Mouse (Mus musculus): Measurements from ENCODE around the gene 1110032A03Rik. TPM values are rescaled to one million over a fixed set of nuclear protein-coding genes. Genes with fewer than 3 reads are reported as not detected.

Gene 1110032A03Rik
- 30.0 TPM for polyA plus RNA-seq (2015; fragmentation: Illumina TruSeq; extraction: RNeasy Lipid Tissue Mini Kit (QIAGEN cat#74804); ENCODE audit: insufficient read depth, low replicate concordance)

DNA sequence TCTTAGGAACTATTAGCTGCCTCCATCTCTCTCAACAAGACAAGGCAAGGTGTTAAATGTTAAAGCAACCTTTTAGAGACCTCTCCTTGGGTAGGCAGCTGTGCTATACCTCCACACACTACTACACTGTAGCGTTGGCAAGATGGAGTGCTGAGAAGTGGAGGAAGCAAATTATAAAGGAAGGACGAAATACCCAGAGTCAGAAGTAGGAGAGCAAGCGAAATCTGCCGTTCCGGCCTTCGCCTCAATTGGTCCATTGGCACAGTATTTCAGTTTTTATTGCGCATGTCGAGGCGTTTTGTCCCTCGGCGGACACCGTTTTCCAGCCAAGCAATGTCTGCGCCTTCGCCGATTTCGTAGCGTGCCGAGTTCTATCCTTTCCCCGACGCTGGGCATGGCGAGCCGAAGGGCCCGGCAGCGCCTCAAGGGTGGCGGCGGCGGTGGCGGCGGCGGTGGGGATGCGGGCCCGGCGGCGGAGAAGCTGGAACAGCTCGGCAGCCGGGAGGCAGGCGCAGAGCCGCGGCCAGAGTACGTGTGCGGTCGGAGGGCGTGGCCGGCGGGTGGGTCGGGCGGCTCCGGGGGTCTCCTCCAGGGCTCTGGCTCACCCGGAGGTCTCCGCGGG, at the start of gene 1110032A03Rik, which contains the start of gene Alg9:
1110032A03Rik (minus strand) TSS at position 530 of the 622 bp plus-strand sequence.
Alg9 (plus strand) TSS at position 29 of the 622 bp plus-strand sequence.

DNA sequence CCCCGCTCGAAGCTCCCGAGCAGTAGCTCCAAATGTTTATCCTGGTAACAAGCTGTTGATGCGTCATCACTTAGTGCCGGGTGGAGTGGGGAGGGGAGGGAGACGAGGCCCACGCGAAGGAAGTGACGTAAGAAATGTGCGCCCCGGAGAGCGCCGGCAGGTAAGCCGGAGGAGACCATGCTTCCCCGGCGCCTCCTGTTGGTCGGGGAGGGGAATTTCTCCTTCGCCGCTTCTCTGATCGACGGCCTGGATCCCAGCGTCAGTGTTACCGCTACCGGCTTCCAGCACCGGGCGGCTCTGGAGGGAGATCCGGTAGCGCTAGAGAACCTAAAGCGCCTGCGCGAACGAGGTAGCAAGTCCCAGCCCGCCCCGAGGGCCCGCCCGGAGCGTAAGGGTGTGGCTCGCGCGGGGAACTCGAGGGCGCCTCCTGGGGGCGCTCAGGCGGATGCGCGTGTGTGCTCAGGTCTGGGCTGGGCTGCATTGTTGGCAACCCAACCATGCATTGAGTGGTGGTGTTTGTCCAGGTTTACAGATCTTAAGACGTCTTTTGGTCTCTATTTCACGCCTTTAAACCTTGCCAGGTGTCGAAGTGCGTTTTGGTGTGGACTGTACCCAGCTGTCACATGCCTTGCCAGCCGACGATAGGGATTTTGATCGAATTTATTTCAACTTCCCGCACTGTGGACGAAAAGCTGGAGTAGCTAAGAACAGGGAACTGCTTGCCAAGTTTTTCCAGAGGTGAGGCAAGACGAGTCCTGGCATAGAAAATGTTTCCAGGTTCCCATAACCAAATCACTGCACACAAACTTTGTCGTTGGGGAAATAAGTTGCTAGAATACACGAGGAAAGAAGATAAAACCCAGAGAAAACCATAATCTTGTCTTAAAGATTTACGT, 7.0 kb downstream of the 1110032A03Rik start, which contains the start of gene Fdxacb1:
Fdxacb1 (plus strand) TSS at position 130 of the 896 bp plus-strand sequence.

DNA sequence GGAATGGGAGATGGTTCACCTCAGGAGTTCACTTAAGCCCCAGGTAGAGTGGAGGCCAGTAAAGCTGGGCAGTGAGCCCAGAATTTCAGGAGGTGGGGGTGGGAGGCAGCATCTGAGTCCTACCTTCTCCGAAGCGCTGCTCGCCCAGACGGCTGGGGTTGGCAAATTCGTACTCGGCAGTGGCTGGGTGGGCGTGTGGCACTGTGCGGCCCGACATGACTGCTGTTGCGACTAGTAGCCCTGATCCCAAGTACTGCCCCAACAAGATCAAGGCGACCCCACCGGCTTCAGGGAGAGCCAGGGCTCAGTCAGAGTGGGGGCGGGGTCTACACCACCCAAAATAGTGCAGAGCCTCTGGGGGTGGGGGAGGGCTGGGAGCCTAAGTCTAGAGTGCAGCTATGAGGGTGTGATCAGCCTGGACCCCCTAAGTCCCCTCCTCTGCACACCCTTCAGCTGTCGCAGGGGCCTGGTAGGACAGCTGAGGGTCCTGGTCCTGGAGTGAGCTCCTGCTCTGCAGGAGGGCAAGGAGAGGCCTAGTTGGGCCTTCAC, 23.2 kb downstream of the 1110032A03Rik start, which contains the start of gene Hspb2:
Hspb2 (minus strand) TSS at position 301 of the 549 bp plus-strand sequence.

DNA sequence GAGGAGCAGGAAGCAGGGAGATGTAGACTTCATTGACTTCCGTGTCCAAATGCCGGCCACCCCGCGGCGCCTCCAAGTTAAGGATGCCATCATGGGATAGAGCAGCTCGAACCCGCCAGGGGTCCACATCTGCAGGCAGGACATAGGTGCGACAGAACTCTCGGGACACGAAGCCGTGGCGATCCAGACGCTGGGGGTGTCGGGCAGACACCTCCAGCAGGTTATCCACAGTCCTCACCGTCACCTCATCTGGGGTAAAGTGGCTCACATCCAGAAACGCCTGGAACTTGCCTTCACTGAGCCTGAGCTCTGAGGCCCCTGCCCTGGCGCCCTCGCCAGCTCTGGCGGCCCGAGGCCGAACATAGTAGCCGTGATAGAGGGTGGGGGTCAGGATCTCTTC, 24.0 kb downstream of the 1110032A03Rik start, which contains the start of gene Cryab:
Cryab (plus strand) TSS at position 3 of the 400 bp plus-strand sequence.

DNA sequence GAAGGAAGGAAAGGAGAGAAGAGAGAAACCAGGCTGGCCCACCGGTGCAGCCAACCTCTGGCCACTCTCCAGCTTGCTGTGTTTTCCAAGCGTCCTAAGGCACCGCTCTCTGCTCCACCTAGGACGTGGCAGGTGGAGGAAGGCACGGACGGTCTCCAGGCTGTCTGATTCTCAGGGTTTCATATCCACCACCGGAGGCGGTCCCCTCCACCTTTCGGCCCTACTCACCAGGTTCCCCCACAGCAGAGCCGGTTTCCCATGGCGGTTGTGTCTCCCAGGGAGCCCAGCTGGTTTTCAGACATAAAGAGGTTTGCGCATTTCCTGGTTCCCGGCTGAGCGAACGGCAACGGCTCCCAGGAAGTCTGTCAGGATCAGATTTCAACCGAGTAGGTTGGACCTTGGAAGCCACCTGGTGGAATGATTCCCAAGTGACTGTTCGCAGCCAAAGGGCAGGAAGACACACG, 29.1 kb downstream of the 1110032A03Rik start, which contains the start of gene 2310030G06Rik:
2310030G06Rik (minus strand) TSS at position 323 of the 464 bp plus-strand sequence.

DNA sequence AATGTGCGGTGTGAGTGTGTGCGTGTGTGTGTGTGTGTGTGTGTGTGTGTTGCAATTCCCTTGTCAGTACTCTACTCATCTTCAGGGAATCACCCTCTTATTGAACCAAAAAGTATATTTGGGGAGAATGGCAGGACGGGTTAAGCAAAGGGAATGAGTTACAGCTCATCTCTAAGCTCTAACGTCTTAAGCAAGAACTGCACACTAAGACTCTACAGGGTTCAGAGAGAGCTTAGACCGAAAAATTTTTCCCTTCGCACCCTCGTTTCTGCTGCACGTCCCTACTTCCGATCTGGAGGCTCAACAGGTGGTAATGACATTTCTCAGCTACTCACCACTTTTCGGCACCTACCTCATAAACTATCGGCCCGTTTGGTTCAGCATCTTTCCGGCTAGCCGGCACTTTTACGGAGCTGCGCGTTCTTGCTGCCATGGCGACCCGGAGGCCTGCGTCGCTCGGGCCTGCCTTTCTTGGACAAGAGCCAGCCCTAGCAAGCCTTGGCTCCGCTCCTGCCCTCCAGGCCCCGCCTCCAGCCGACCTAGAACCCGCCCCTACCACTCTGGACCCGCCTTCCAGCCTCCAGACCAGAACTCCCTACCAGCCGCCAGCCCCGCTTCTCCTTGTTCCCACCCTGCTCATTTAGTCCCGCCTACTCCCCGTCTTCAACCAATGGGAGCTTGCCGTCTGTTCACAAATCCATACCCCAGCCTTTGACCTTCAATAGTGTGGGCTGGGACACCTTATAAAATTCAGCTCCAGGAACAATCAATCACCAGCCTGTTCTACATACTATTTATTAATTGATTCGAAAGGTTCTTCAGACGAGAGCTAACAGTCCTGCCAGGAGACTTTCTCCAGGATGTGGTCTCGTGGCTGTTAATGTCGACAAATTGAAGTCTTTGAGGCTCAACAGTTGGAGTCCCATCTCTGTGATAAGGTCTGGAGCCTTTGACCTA, 36.1 kb downstream of the 1110032A03Rik start, which contains the start of gene Dixdc1:
Dixdc1 (minus strand) TSS at position 604 of the 957 bp plus-strand sequence.

Other genes with a start within 250 kb of the 1110032A03Rik start
- gene Pts, start 246.8 kb downstream of the 1110032A03Rik start, polyA plus RNA-seq (2015; fragmentation: Illumina TruSeq; extraction: RNeasy Lipid Tissue Mini Kit (QIAGEN cat#74804); ENCODE audit: insufficient read depth, low replicate concordance), result 162 TPM
- gene Il18, start 220.7 kb downstream of the 1110032A03Rik start, polyA plus RNA-seq (2015; fragmentation: Illumina TruSeq; extraction: RNeasy Lipid Tissue Mini Kit (QIAGEN cat#74804); ENCODE audit: insufficient read depth, low replicate concordance), result 108 TPM
- 6.1 TPM for gene Bco2, start 220.3 kb downstream of the 1110032A03Rik start, polyA plus RNA-seq (2015; fragmentation: Illumina TruSeq; extraction: RNeasy Lipid Tissue Mini Kit (QIAGEN cat#74804); ENCODE audit: insufficient read depth, low replicate concordance)
- not detected for gene Tex12, start 214.2 kb downstream of the 1110032A03Rik start, polyA plus RNA-seq (2015; fragmentation: Illumina TruSeq; extraction: RNeasy Lipid Tissue Mini Kit (QIAGEN cat#74804); ENCODE audit: insufficient read depth, low replicate concordance)
- 117 TPM for gene Sdhd, start 171.7 kb downstream of the 1110032A03Rik start, polyA plus RNA-seq (2015; fragmentation: Illumina TruSeq; extraction: RNeasy Lipid Tissue Mini Kit (QIAGEN cat#74804); ENCODE audit: insufficient read depth, low replicate concordance)
- gene Timm8b, start 171.6 kb downstream of the 1110032A03Rik start, polyA plus RNA-seq (2015; fragmentation: Illumina TruSeq; extraction: RNeasy Lipid Tissue Mini Kit (QIAGEN cat#74804); ENCODE audit: insufficient read depth, low replicate concordance), result 80.7 TPM
- gene Pih1d2, start 158.2 kb downstream of the 1110032A03Rik start, polyA plus RNA-seq (2015; fragmentation: Illumina TruSeq; extraction: RNeasy Lipid Tissue Mini Kit (QIAGEN cat#74804); ENCODE audit: insufficient read depth, low replicate concordance), result 2.5 TPM
- gene Nkapd1, start 158.1 kb downstream of the 1110032A03Rik start, polyA plus RNA-seq (2015; fragmentation: Illumina TruSeq; extraction: RNeasy Lipid Tissue Mini Kit (QIAGEN cat#74804); ENCODE audit: insufficient read depth, low replicate concordance), result 49.6 TPM
- 47.7 TPM for gene Dlat, start 115.7 kb downstream of the 1110032A03Rik start, polyA plus RNA-seq (2015; fragmentation: Illumina TruSeq; extraction: RNeasy Lipid Tissue Mini Kit (QIAGEN cat#74804); ENCODE audit: insufficient read depth, low replicate concordance)
- gene Dixdc1, start 36.0 kb downstream of the 1110032A03Rik start, polyA plus RNA-seq (2015; fragmentation: Illumina TruSeq; extraction: RNeasy Lipid Tissue Mini Kit (QIAGEN cat#74804); ENCODE audit: insufficient read depth, low replicate concordance), result 0.40 TPM
- 1.6 TPM for gene 2310030G06Rik, start 29.0 kb downstream of the 1110032A03Rik start, polyA plus RNA-seq (2015; fragmentation: Illumina TruSeq; extraction: RNeasy Lipid Tissue Mini Kit (QIAGEN cat#74804); ENCODE audit: insufficient read depth, low replicate concordance)
- 14.9 TPM for gene Cryab, start 24.2 kb downstream of the 1110032A03Rik start, polyA plus RNA-seq (2015; fragmentation: Illumina TruSeq; extraction: RNeasy Lipid Tissue Mini Kit (QIAGEN cat#74804); ENCODE audit: insufficient read depth, low replicate concordance)
- 2.4 TPM for gene Hspb2, start 23.2 kb downstream of the 1110032A03Rik start, polyA plus RNA-seq (2015; fragmentation: Illumina TruSeq; extraction: RNeasy Lipid Tissue Mini Kit (QIAGEN cat#74804); ENCODE audit: insufficient read depth, low replicate concordance)
- 10.9 TPM for gene Fdxacb1, start 7.3 kb downstream of the 1110032A03Rik start, polyA plus RNA-seq (2015; fragmentation: Illumina TruSeq; extraction: RNeasy Lipid Tissue Mini Kit (QIAGEN cat#74804); ENCODE audit: insufficient read depth, low replicate concordance)
- gene Alg9, start 501 bp downstream of the 1110032A03Rik start, polyA plus RNA-seq (2015; fragmentation: Illumina TruSeq; extraction: RNeasy Lipid Tissue Mini Kit (QIAGEN cat#74804); ENCODE audit: insufficient read depth, low replicate concordance), result 12.7 TPM
- 36.2 TPM for gene Ppp2r1b, start 69.8 kb upstream of the 1110032A03Rik start, polyA plus RNA-seq (2015; fragmentation: Illumina TruSeq; extraction: RNeasy Lipid Tissue Mini Kit (QIAGEN cat#74804); ENCODE audit: insufficient read depth, low replicate concordance)
- gene Sik2, start 233.6 kb upstream of the 1110032A03Rik start, polyA plus RNA-seq (2015; fragmentation: Illumina TruSeq; extraction: RNeasy Lipid Tissue Mini Kit (QIAGEN cat#74804); ENCODE audit: insufficient read depth, low replicate concordance), result 14.2 TPM